Mouse (Mus musculus) bone marrow, adult 2 months (tissue): ENCODE measurements around the gene Ctxn2. TPM values are rescaled to one million over a fixed set of nuclear protein-coding genes. Genes with fewer than 3 reads are reported as not detected.

Source experiments
- H3K27ac ChIP-seq: fragments of 200-500 bp; 2 replicates; pipeline ENCODE4 v1.5.1; 2012; ENCODE audit warnings: low read depth, mild to moderate bottlenecking, control low read depth, inconsistent platforms, low read length; ENCODE audit not compliant: control insufficient read depth, poor library complexity, insufficient read depth
- H3K4me1 ChIP-seq: fragments of 200-500 bp; 2 replicates; pipeline ENCODE4 v1.6.1; 2011; ENCODE audit warnings: low read length; ENCODE audit not compliant: control insufficient read depth, insufficient read depth
- H3K4me3 ChIP-seq: fragments of 200-500 bp; replicated peaks from 2 replicates; pipeline ENCODE3; 2011; ENCODE audit warnings: mild to moderate bottlenecking, low read depth, low read length, control low read depth; ENCODE audit not compliant: control insufficient read depth
- CTCF ChIP-seq: fragments of 200-500 bp; IDR thresholded peaks from 2 replicates; pipeline ENCODE4 v1.5.1; 2011; ENCODE audit warnings: low read length, control low read depth; ENCODE audit not compliant: control insufficient read depth, insufficient read depth
- POLR2A ChIP-seq: fragments of 200-500 bp; IDR thresholded peaks from 2 replicates; pipeline ENCODE4 v1.6.1; 2011; ENCODE audit warnings: low read depth, mild to moderate bottlenecking, control low read depth, low read length, borderline replicate concordance; ENCODE audit not compliant: control insufficient read depth
- WGBS: fragments of 180-500 bp; shearing (Covaris S2); methylation state at CpG from one replicate; pipeline ENCODE4 v1.1.7; 2018; 5-methylcytosine and 5-hydroxymethylcytosine counted together
- polyA plus RNA-seq: library from polyadenylated mRNA; stranded (reverse); fragments of >200 nt; gene quantifications from 2 replicates; pipeline ENCODE4 v1.2.4, GENCODE M21; 2011; ENCODE audit warnings: low replicate concordance; ENCODE audit not compliant: missing spikeins, insufficient read depth, insufficient read length

Ctxn2 gene
- polyA plus RNA-seq, 1 experiment, result not detected

GRCm38 (mm10) chr2:125162012-125162470 lies 25.5 kb downstream of the Ctxn2 start:
- Histone ChIP-seq H3K4me3 (no peak overlapping the region), H3K27ac (no peak overlapping the region), H3K4me1 (no peaks in the 10 kb centered on the region)
- WGBS, result 81% methylated on average over 4 of the region's 4 CpGs
- TF ChIP-seq POLR2A (no peak), CTCF (no peak)

GRCm38 (mm10) chr2:125178225-125178798 lies 41.8 kb downstream of the Ctxn2 start:
- TF ChIP-seq CTCF (no peak), POLR2A (no peak)
- 80% methylated on average over 7 of the region's 7 CpGs for WGBS

GRCm38 (mm10) chr2:125187904-125188303 lies 51.4 kb downstream of the Ctxn2 start:
- H3K4me3 ChIP-seq, result no peak overlapping the region
- H3K4me1 ChIP-seq, result no peaks in the 10 kb centered on the region; the same call in 1 of the 2 replicates
- WGBS, result 83% methylated on average over 11 of the region's 11 CpGs
- TF ChIP-seq CTCF (no peak), POLR2A (no peak)
- H3K27ac ChIP-seq, result no peak overlapping the region

More at GRCm38 (mm10) chr2:125178225-125178798, 41.8 kb downstream of the Ctxn2 start:
- Histone ChIP-seq H3K4me3 (no peak overlapping the region), H3K27ac (no peak overlapping the region), H3K4me1 (no peaks in the 10 kb centered on the region)

GRCm38 (mm10) chr2:125189197-125189596 lies 52.7 kb downstream of the Ctxn2 start:
- no peaks in the 10 kb centered on the region; the same call in 1 of the 2 replicates for H3K4me1 ChIP-seq
- no peak overlapping the region for H3K27ac ChIP-seq
- no peak for TF ChIP-seq POLR2A
- peak; percentile 62 for TF ChIP-seq CTCF
- WGBS, result 2% methylated on average over 2 of the region's 2 CpGs
- no peak overlapping the region for H3K4me3 ChIP-seq

GRCm38 (mm10) chr2:125192905-125193304 lies 56.4 kb downstream of the Ctxn2 start:
- H3K27ac ChIP-seq, result no peak overlapping the region
- no peaks in the 10 kb centered on the region for H3K4me1 ChIP-seq
- TF ChIP-seq POLR2A (no peak), CTCF (no peak)
- no peak overlapping the region for H3K4me3 ChIP-seq

GRCm38 (mm10) chr2:125196771-125197170 lies 60.3 kb downstream of the Ctxn2 start:
- 68% methylated on average over 7 of the region's 7 CpGs for WGBS
- Histone ChIP-seq H3K4me3 (no peak overlapping the region), H3K4me1 (no peaks in the 10 kb centered on the region), H3K27ac (no peak overlapping the region)
- no peak for TF ChIP-seq POLR2A
- TF ChIP-seq CTCF, result no peak

Other genes with a start within 250 kb of the Ctxn2 start
- gene Slc24a5, start 68.6 kb upstream of the Ctxn2 start, polyA plus RNA-seq, result 6.2 and 6.5 TPM in 2 replicates
- gene Myef2, start 13.0 kb upstream of the Ctxn2 start, polyA plus RNA-seq, result 39.8 and 41.1 TPM in 2 replicates
- not detected in 2 replicates for gene Slc12a1, start 15.8 kb downstream of the Ctxn2 start, polyA plus RNA-seq
- gene Dut, start 110.5 kb downstream of the Ctxn2 start, polyA plus RNA-seq, result 93.9 and 94.2 TPM in 2 replicates